Mouse (Mus musculus) ES-E14 (cell line): ENCODE measurements around the gene Mcfd2.

Source experiments
- CHD2 ChIP-seq: IDR thresholded peaks from 2 replicates; pipeline ENCODE4 v1.6.1; 2014; ENCODE audit warnings: mild to moderate bottlenecking, low read depth, low read length, inconsistent platforms
- MAFK ChIP-seq: IDR thresholded peaks from 2 replicates; pipeline ENCODE4 v1.6.1; 2014; ENCODE audit warnings: mild to moderate bottlenecking, low read depth, low read length, inconsistent platforms; ENCODE audit not compliant: insufficient read depth
- ZC3H11A ChIP-seq: IDR thresholded peaks from 2 replicates; pipeline ENCODE4 v1.6.1; 2012; ENCODE audit warnings: low read depth, mild to moderate bottlenecking, inconsistent platforms, low read length, borderline replicate concordance
- ZNF384 ChIP-seq: IDR thresholded peaks from 2 replicates; pipeline ENCODE4 v1.6.1; 2012; ENCODE audit warnings: low read depth, low read length, inconsistent platforms

- TF ChIP-seq ZC3H11A: no peak
- no peak for TF ChIP-seq CHD2
- no peak for TF ChIP-seq ZNF384
- TF ChIP-seq MAFK: no peak
These were observed 16.4 kb upstream of the Mcfd2 start for GRCm38 (mm10) chr17:87282007-87282705.
